Mouse (Mus musculus): ENCODE data around the gene Aprt. TPM values are rescaled to one million over a fixed set of nuclear protein-coding genes. Genes with fewer than 3 reads are reported as not detected.
A peak's percentile ranks its signal among the peaks of the same experiment; 100 is the strongest.

The Aprt gene
- total and polyA plus RNA-seq, 3 experiments = 239 to 287 TPM; not detected in 1

- Histone ChIP-seq H3K36me3 (ENCODE audit: control insufficient read depth in 1 of 2, insufficient read depth in 2 of 2, low read length in 2 of 2) (peaks cover 0 to 10% of the 10 kb centered on the region in 2 experiments; a peak in 2 of 4 replicates), H3K4me1 (ENCODE audit: control insufficient read depth in 1 of 2, insufficient read depth in 2 of 2, low read length in 2 of 2) (peaks cover 4 to 10% of the 10 kb centered on the region in 2 experiments; a peak in 3 of 4 replicates)
- TF ChIP-seq MAX (IDR thresholded peaks at IDR 0.05; ENCODE audit: low read length) = no peak
- no peak for TF ChIP-seq MAFK (IDR thresholded peaks at IDR 0.05; ENCODE audit: borderline replicate concordance, low read depth, low read length)
- TF ChIP-seq ZC3H11A (IDR thresholded peaks at IDR 0.05; ENCODE audit: low read depth, low read length) = no peak
- no peak for TF ChIP-seq MXI1 (IDR thresholded peaks at IDR 0.05; ENCODE audit: low read depth, low read length)
- TF ChIP-seq HCFC1 (IDR thresholded peaks at IDR 0.05; ENCODE audit: low read depth, low read length) = no peak
- TF ChIP-seq TAL1 (IDR thresholded peaks at IDR 0.05; ENCODE audit: low read length) = no peak
- no peak for TF ChIP-seq ZMIZ1 (IDR thresholded peaks at IDR 0.05; ENCODE audit: low read depth, low read length)
- TF ChIP-seq TCF12 (IDR thresholded peaks at IDR 0.05; ENCODE audit: low read depth, low read length) = no peak
- no peak for TF ChIP-seq ZKSCAN1 (IDR thresholded peaks at IDR 0.05; ENCODE audit: low read depth, low read length)
- TF ChIP-seq GATA1 (IDR thresholded peaks at IDR 0.05; ENCODE audit: low read depth, low read length) = no peak
- no peak for TF ChIP-seq GABPA (IDR thresholded peaks at IDR 0.05; ENCODE audit: low read depth, low read length)
Observed at GRCm38 (mm10) chr8:122575286-122575685, 1.4 kb downstream of the Aprt start.

DNA sequence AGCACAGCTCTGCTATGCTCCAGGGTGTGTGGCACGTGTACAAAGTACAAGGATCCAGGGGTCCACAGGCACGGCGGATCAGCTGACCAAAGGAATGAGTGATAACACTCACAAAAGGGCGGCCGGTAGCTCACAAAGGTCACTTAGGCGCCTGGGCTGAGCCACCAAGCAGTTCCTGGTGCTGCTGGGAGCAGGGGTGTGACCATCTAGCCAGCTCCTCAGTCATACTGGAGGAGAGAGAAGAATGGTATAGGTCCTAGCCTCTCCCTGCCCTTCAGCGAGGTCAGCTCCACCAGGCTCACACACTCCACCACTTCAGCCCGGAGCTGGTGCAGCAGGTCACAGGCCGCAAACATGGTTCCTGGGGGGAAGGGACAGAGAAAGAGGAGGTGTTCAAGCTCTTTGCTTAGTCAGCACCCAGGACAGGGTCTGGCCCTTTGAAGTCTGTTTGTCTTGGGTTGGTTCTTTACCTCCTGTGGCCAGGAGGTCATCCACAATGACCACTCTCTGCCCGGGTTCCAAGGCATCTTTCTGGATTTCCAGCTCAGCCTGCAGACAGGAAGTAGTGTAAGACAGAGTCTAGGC is 1.9 kb downstream of the Aprt start:
- Histone ChIP-seq H3K9ac (ENCODE audit: control insufficient read depth, low read depth, low read length, poor library complexity, severe bottlenecking) (peak overlapping the region; percentile 92), H3K27ac (ENCODE audit: control insufficient read depth, low read depth, low read length) (peak overlapping the region; percentile 64), H3K36me3 (ENCODE audit: control insufficient read depth in 1 of 2, insufficient read depth in 2 of 2, low read length in 2 of 2) (peaks cover 0 to 10% of the 10 kb centered on the region in 2 experiments; a peak in 2 of 4 replicates), H3K4me3 (ENCODE audit: control insufficient read depth in 1 of 2, insufficient read depth in 1 of 2, low read depth in 2 of 2, low read length in 2 of 2) (peak overlapping the region; percentile 80 to 89), H3K27me3 (ENCODE audit: control insufficient read depth in 1 of 2, insufficient read depth in 2 of 2, low read length in 2 of 2) (no peaks in the 10 kb centered on the region), H3K9me3 (replicated peaks; ENCODE audit: insufficient read depth, low read length) (no peaks in the 10 kb centered on the region), H3K4me1 (ENCODE audit: control insufficient read depth in 1 of 2, insufficient read depth in 2 of 2, low read length in 2 of 2) (peaks cover 4 to 10% of the 10 kb centered on the region in 2 experiments; a peak in 3 of 4 replicates), H3K79me2 (ENCODE audit: control insufficient read depth, insufficient read depth, low read length, poor library complexity) (peaks cover 18% of the 10 kb centered on the region)
- TF ChIP-seq ELF1 (IDR thresholded peaks at IDR 0.05; ENCODE audit: low read depth, low read length) (no peak), MAFK (IDR thresholded peaks at IDR 0.05; ENCODE audit: borderline replicate concordance, low read depth, low read length) (peak; percentile 43; the same call in 1 of the 2 replicates), USF2 (IDR thresholded peaks at IDR 0.05; ENCODE audit: borderline replicate concordance in 1 of 2, insufficient read depth in 1 of 2, low read depth in 1 of 2, low read length in 2 of 2) (no peak), MYB (IDR thresholded peaks at IDR 0.05; ENCODE audit: low read depth, low read length) (no peak), ZMIZ1 (IDR thresholded peaks at IDR 0.05; ENCODE audit: low read depth, low read length) (0 out of 2 replicates have a peak, but pooled peaks have one; percentile 28), UBTF (IDR thresholded peaks at IDR 0.05; ENCODE audit: borderline replicate concordance, insufficient read depth, low read depth, low read length) (no peak), CTCF (IDR thresholded peaks at IDR 0.05 in 2 of 3, conservative IDR thresholded peaks at IDR 0.05 in 1 of 3; ENCODE audit: control insufficient read depth in 1 of 3, insufficient read depth in 1 of 3, low read depth in 2 of 3, low read length in 3 of 3, poor library complexity in 1 of 3, severe bottlenecking in 1 of 3) (no peak), HCFC1 (IDR thresholded peaks at IDR 0.05; ENCODE audit: low read depth, low read length) (no peak), MXI1 (IDR thresholded peaks at IDR 0.05; ENCODE audit: low read depth, low read length) (no peak), NELFE (IDR thresholded peaks at IDR 0.05; ENCODE audit: low read depth, low read length) (peak; percentile 13; the same call in 1 of the 2 replicates), GATA1 (IDR thresholded peaks at IDR 0.05; ENCODE audit: low read depth, low read length) (no peak), MAX (IDR thresholded peaks at IDR 0.05; ENCODE audit: low read length) (no peak), POLR2AphosphoS5 (IDR thresholded peaks at IDR 0.05; ENCODE audit: borderline replicate concordance, low read depth, low read length) (no peak), TAL1 (IDR thresholded peaks at IDR 0.05; ENCODE audit: low read length) (no peak), RCOR1 (IDR thresholded peaks at IDR 0.05; ENCODE audit: low read depth, low read length) (no peak), MAZ (IDR thresholded peaks at IDR 0.05; ENCODE audit: low read depth, low read length) (no peak), TBP (IDR thresholded peaks at IDR 0.05; ENCODE audit: low read depth, low read length) (no peak), MEF2A (IDR thresholded peaks at IDR 0.05; ENCODE audit: extremely low read depth, insufficient replicate concordance, low read depth, low read length, poor library complexity, severe bottlenecking) (no peak), POLR2A (IDR thresholded peaks at IDR 0.05; ENCODE audit: control insufficient read depth in 1 of 2, insufficient read depth in 1 of 2, low read depth in 1 of 2, low read length in 2 of 2, poor library complexity in 1 of 2) (no peak), NRF1 (IDR thresholded peaks at IDR 0.05; ENCODE audit: insufficient read depth, low read depth, low read length, poor library complexity, severe bottlenecking) (no peak), ETS1 (IDR thresholded peaks at IDR 0.05; ENCODE audit: low read depth, low read length) (no peak), CHD1 (IDR thresholded peaks at IDR 0.05; ENCODE audit: low read depth, low read length) (no peak), SIN3A (IDR thresholded peaks at IDR 0.05; ENCODE audit: low read length) (no peak), KAT2A (conservative IDR thresholded peaks at IDR 0.05; ENCODE audit: low read depth, low read length) (no peak)
- peak; percentile 25 for DNase-seq (ENCODE audit: low read depth, low spot score)

More at GRCm38 (mm10) chr8:122575286-122575685, 1.4 kb downstream of the Aprt start:
- peak overlapping the region; percentile 92 for H3K9ac ChIP-seq (ENCODE audit: control insufficient read depth, low read depth, low read length, poor library complexity, severe bottlenecking)
- H3K27me3 ChIP-seq (ENCODE audit: control insufficient read depth in 1 of 2, insufficient read depth in 2 of 2, low read length in 2 of 2) = no peaks in the 10 kb centered on the region
- DNase-seq (ENCODE audit: low read depth, low spot score) = peak; percentile 49
- H3K27ac ChIP-seq (ENCODE audit: control insufficient read depth, low read depth, low read length) = peak overlapping the region; percentile 64
- H3K9me3 ChIP-seq (replicated peaks; ENCODE audit: insufficient read depth, low read length) = no peaks in the 10 kb centered on the region
- H3K4me3 ChIP-seq (ENCODE audit: control insufficient read depth in 1 of 2, insufficient read depth in 1 of 2, low read depth in 2 of 2, low read length in 2 of 2) = peak overlapping the region; percentile 80 to 89
- H3K79me2 ChIP-seq (ENCODE audit: control insufficient read depth, insufficient read depth, low read length, poor library complexity) = peaks cover 13% of the 10 kb centered on the region

All from MEL (cell line).